Mouse (Mus musculus): ENCODE measurements at regions not wholly inside any gene's neighbourhood (a gene's known extent, or its start where the extent isn't known, plus 50 kb on each side); places are given as distances from the start of the nearest gene placed in this dataset.
"Not testable (repeated sequence)": the region's sequence is repeated elsewhere in the genome, so short reads cannot be mapped to it uniquely, and the experiment has no call there.

- DNase-seq (ENCODE audit: low spot score in 2 of 2): no peak
These were observed 402.0 kb upstream of the Igfbp7 start for GRCm38 (mm10) chr5:77809844-77810243.

GRCm38 (mm10) chr5:77807726-77808125, 399.9 kb upstream of the Igfbp7 start:
- DNase-seq (ENCODE audit: low spot score in 2 of 2): no peak

GRCm38 (mm10) chr5:77806334-77807157, 398.7 kb upstream of the Igfbp7 start:
- no peak for DNase-seq (ENCODE audit: low spot score in 2 of 2)

GRCm38 (mm10) chr5:77805796-77806195, 398.0 kb upstream of the Igfbp7 start:
- DNase-seq (ENCODE audit: low spot score in 2 of 2): no peak

- no peak for DNase-seq (ENCODE audit: low spot score in 2 of 2)
These were observed 397.5 kb upstream of the Igfbp7 start for GRCm38 (mm10) chr5:77805303-77805702.

GRCm38 (mm10) chr5:77804113-77804512, 396.3 kb upstream of the Igfbp7 start:
- DNase-seq (ENCODE audit: low spot score in 2 of 2): no peak

GRCm38 (mm10) chr5:77803562-77803961, 395.7 kb upstream of the Igfbp7 start:
- DNase-seq (ENCODE audit: low spot score in 2 of 2): no peak

GRCm38 (mm10) chr5:77796960-77797359, 389.1 kb upstream of the Igfbp7 start:
- DNase-seq (ENCODE audit: low spot score in 2 of 2): no peak

- no peak for DNase-seq (ENCODE audit: low spot score in 2 of 2)
These were observed 387.9 kb upstream of the Igfbp7 start for GRCm38 (mm10) chr5:77795766-77796165.

GRCm38 (mm10) chr5:77783953-77784352, 376.1 kb upstream of the Igfbp7 start:
- DNase-seq (ENCODE audit: low spot score in 2 of 2): no peak

- DNase-seq (ENCODE audit: low spot score in 2 of 2): no peak
These were observed 354.7 kb upstream of the Igfbp7 start for GRCm38 (mm10) chr5:77762426-77763042.

- no peak for DNase-seq (ENCODE audit: low spot score in 2 of 2)
These were observed 354.2 kb upstream of the Igfbp7 start for GRCm38 (mm10) chr5:77762013-77762412.

- no peak for DNase-seq (ENCODE audit: low spot score in 2 of 2)
These were observed 341.1 kb upstream of the Igfbp7 start for GRCm38 (mm10) chr5:77748933-77749332.

- DNase-seq (ENCODE audit: low spot score in 2 of 2): no peak
These were observed 338.8 kb upstream of the Igfbp7 start for GRCm38 (mm10) chr5:77746604-77747003.

GRCm38 (mm10) chr5:77743467-77743866, 335.6 kb upstream of the Igfbp7 start:
- DNase-seq (ENCODE audit: low spot score in 2 of 2): no peak

GRCm38 (mm10) chr5:77730286-77730685, 322.4 kb upstream of the Igfbp7 start:
- DNase-seq (ENCODE audit: low spot score in 2 of 2): not testable (repeated sequence)

GRCm38 (mm10) chr5:77681592-77681991, 273.8 kb upstream of the Igfbp7 start:
- DNase-seq (ENCODE audit: low spot score in 2 of 2): no peak

- DNase-seq (ENCODE audit: low spot score in 2 of 2): no peak
These were observed 264.5 kb upstream of the Igfbp7 start for GRCm38 (mm10) chr5:77672073-77672924.

- no peak for DNase-seq (ENCODE audit: low spot score in 2 of 2)
These were observed 255.3 kb upstream of the Igfbp7 start for GRCm38 (mm10) chr5:77663096-77663495.

- no peak for DNase-seq (ENCODE audit: low spot score in 2 of 2)
These were observed 251.2 kb upstream of the Igfbp7 start for GRCm38 (mm10) chr5:77659016-77659415.

GRCm38 (mm10) chr5:77644651-77645050, 236.8 kb upstream of the Igfbp7 start:
- DNase-seq (ENCODE audit: low spot score in 2 of 2): no peak

GRCm38 (mm10) chr5:77620402-77620801, 212.6 kb upstream of the Igfbp7 start:
- DNase-seq (ENCODE audit: low spot score in 2 of 2): no peak

All from spleen, postnatal 14 days (tissue).